Mouse (Mus musculus) embryonic facial prominence, embryonic 15.5 days (tissue): Measurements from ENCODE around the gene Pts. TPM values are rescaled to one million over a fixed set of nuclear protein-coding genes. Genes with fewer than 3 reads are reported as not detected.

Experiments used
- ATAC-seq: fragments of 200-750 bp; cut with Nextera tagmentation; 2 replicates; pipeline ENCODE4 v1.8.0; 2017; ENCODE audit warnings: low read depth, moderate TSS enrichment; ENCODE audit not compliant: insufficient number of reproducible peaks, low FRiP score, low TSS enrichment
- H3K27ac ChIP-seq: fragments of 300-500 bp; sonication (generic); replicated peaks from 2 replicates; pipeline ENCODE4 v1.5.1; 2015; ENCODE audit warnings: mild to moderate bottlenecking, inconsistent platforms
- H3K27me3 ChIP-seq: fragments of 300-500 bp; sonication (generic); 2 replicates; pipeline ENCODE4 v1.6.1; 2015; ENCODE audit warnings: inconsistent platforms
- H3K36me3 ChIP-seq: fragments of 300-500 bp; sonication (generic); 2 replicates; pipeline ENCODE4 v1.6.1; 2015; ENCODE audit warnings: mild to moderate bottlenecking, inconsistent platforms
- H3K4me1 ChIP-seq: fragments of 300-500 bp; sonication (generic); 2 replicates; pipeline ENCODE4 v1.6.1; 2015; ENCODE audit warnings: inconsistent platforms
- H3K4me2 ChIP-seq: fragments of 300-500 bp; sonication (generic); replicated peaks from 2 replicates; pipeline ENCODE4 v1.6.1; 2015; ENCODE audit warnings: mild to moderate bottlenecking, inconsistent platforms
- H3K4me3 ChIP-seq: fragments of 300-500 bp; sonication (generic); replicated peaks from 2 replicates; pipeline ENCODE4 v1.5.1; 2015; ENCODE audit warnings: mild to moderate bottlenecking, inconsistent platforms
- H3K9ac ChIP-seq: fragments of 300-500 bp; sonication (generic); 2 replicates; pipeline ENCODE4 v1.6.1; 2015; ENCODE audit warnings: inconsistent platforms
- H3K9me3 ChIP-seq: fragments of 300-500 bp; sonication (generic); replicated peaks from 2 replicates; pipeline ENCODE4 v1.6.1; 2016; ENCODE audit warnings: inconsistent platforms
- WGBS: fragments of 180-500 bp; shearing (Covaris S2); methylation state at CpG from one replicate; pipeline ENCODE4 v1.1.7; 2015; 5-methylcytosine and 5-hydroxymethylcytosine counted together
- polyA plus RNA-seq: library from polyadenylated mRNA; unstranded; fragments of >200 nt; fragmentation: Nextera tagmentation; extraction: Ambion mirVana; gene quantifications from 2 replicates; pipeline ENCODE4 v1.2.1, GENCODE M21; 2015

Pts gene
- polyA plus RNA-seq, 1 experiment from 2014 or later = 75.7 TPM

DNA sequence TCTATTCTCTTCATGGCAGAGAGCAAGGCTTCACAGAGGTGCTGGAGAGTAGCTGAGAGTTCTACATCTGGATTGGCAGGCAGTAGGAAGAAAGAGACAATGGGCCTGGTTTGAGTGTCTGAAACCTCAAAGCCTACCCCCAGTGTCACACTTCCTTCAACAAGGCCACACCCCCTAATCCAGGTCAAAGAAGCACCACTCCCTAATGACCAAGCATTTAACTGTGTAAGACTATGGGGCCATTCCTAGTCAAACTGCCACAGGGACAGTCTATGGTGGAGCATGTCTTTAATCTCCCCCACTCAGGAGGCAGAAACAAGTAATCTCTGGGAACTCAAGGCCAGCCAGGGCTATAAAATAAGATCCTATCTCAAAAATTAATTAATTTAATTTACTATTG is 37.7 kb downstream of the Pts start:
- H3K9me3 ChIP-seq = no peaks in the 10 kb centered on the region
- H3K27me3 ChIP-seq = no peaks in the 10 kb centered on the region
- no peak overlapping the region for H3K9ac ChIP-seq
- H3K4me3 ChIP-seq = no peak overlapping the region
- no peak overlapping the region for H3K27ac ChIP-seq
- ATAC-seq = no peak
- peaks cover under 1% of the 10 kb centered on the region; the same call in 1 of the 2 replicates for H3K4me1 ChIP-seq
- no peak overlapping the region for H3K4me2 ChIP-seq
- H3K36me3 ChIP-seq = no peaks in the 10 kb centered on the region

DNA sequence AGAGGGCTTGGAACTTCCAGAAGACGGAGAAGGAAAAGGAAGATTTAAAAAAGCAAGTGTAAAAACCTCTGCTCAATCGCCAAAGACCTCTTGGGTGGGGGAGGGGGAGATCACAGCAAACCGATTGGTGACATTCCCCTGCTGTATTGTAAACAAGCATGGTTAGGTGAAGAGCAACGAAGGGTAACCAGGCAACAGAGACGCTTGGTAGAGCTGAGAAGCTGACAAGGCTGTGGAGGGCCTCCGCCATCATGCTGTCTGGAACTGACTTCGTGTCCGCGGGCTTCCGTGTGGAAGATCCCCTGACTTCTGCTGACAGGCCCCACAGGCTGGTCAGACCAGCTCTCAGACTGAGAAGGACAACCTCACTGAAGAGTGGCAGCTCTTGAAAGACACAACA is 43.0 kb downstream of the Pts start:
- peak overlapping the region; percentile 7; the same call in 1 of the 2 replicates for H3K4me3 ChIP-seq

DNA sequence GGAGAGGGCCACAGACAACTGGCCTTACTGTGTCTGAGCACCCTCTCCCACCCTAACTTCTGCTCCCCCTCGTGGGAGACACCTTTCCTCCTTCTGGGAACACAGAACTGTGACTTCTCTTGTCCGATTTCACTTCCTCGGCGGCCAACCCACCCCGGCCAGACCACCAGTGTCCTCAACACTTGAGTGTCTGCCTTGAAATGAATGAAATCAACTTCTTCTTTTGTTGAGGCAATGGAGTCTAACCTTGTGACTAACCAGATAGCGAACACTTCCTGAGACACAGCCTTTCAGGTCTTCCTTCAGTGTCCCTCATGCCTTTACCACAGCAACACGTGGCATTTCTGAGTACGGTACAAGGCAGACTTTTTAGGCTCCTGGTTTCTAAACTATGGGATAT is 45.8 kb downstream of the Pts start:
- H3K9ac ChIP-seq = no peak overlapping the region
- H3K4me1 ChIP-seq = peaks cover 6% of the 10 kb centered on the region
- H3K36me3 ChIP-seq = no peaks in the 10 kb centered on the region
- no peak overlapping the region for H3K27ac ChIP-seq
- no peaks in the 10 kb centered on the region for H3K9me3 ChIP-seq
- no peaks in the 10 kb centered on the region for H3K27me3 ChIP-seq
- no peak for ATAC-seq
- H3K4me3 ChIP-seq = no peak overlapping the region
- no peak overlapping the region for H3K4me2 ChIP-seq
- 85% methylated on average over 8 of the region's 8 CpGs for WGBS

More for the DNA sequence above, 43.0 kb downstream of the Pts start:
- H3K4me2 ChIP-seq = peak overlapping the region; percentile 21; the same call in 1 of the 2 replicates
- no peak overlapping the region for H3K27ac ChIP-seq
- H3K9ac ChIP-seq = no peak overlapping the region; the same call in 1 of the 2 replicates
- H3K36me3 ChIP-seq = no peaks in the 10 kb centered on the region
- ATAC-seq = no peak
- peaks cover 6% of the 10 kb centered on the region for H3K4me1 ChIP-seq
- no peaks in the 10 kb centered on the region for H3K27me3 ChIP-seq
- no peaks in the 10 kb centered on the region for H3K9me3 ChIP-seq
- WGBS = 7% methylated on average over 10 of the region's 10 CpGs

DNA sequence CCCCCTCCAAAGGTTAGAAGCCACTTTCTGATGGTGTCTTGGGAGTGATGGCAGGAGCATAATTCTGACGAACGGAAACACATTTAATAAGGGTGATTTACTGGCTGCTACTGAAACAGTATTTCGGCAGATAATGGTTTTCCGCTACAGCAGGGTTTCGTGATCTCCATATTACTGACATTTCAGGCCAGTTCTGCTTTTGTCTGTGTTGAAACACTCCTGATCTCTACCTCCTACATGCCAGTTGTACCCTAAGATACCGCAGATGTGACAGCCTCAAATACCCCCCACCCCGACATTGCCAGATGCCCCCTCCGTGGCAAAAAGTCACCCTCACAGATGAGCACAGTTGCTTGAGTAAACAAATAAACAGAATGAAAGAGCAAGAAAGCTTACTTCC is 49.0 kb downstream of the Pts start:
- no peaks in the 10 kb centered on the region for H3K36me3 ChIP-seq
- no peak overlapping the region for H3K4me2 ChIP-seq
- H3K9me3 ChIP-seq = no peaks in the 10 kb centered on the region
- no peak for ATAC-seq
- H3K27ac ChIP-seq = no peak overlapping the region
- H3K27me3 ChIP-seq = no peaks in the 10 kb centered on the region
- 40% methylated on average over 8 of the region's 8 CpGs for WGBS
- H3K4me1 ChIP-seq = no peaks in the 10 kb centered on the region
- H3K9ac ChIP-seq = no peak overlapping the region
- no peak overlapping the region for H3K4me3 ChIP-seq

DNA sequence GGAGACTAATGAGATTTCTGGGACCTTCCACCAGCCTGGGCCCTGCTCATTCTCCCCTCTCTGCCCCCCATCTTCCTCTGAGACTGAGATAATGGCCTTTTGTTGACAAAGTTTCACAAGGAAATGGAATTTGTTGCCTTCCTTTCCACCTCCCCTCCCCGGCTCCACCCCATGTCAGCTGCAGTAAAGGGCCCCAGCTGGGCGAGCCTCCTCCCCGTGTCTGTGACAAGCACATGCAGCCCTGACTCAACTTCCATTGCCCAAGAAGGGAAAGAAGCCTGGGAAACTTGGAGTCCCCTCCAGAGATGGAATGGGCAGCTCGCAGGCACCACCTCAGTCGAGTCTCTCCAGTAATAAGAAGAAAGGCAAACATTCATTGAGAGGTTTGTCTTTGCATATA is 49.7 kb downstream of the Pts start:
- Histone ChIP-seq H3K9me3 (no peaks in the 10 kb centered on the region), H3K36me3 (no peaks in the 10 kb centered on the region), H3K4me1 (no peaks in the 10 kb centered on the region), H3K9ac (no peak overlapping the region), H3K4me2 (no peak overlapping the region), H3K27me3 (no peaks in the 10 kb centered on the region), H3K27ac (no peak overlapping the region), H3K4me3 (no peak overlapping the region)
- WGBS = 20% methylated on average over 5 of the region's 5 CpGs
- ATAC-seq = no peak

DNA sequence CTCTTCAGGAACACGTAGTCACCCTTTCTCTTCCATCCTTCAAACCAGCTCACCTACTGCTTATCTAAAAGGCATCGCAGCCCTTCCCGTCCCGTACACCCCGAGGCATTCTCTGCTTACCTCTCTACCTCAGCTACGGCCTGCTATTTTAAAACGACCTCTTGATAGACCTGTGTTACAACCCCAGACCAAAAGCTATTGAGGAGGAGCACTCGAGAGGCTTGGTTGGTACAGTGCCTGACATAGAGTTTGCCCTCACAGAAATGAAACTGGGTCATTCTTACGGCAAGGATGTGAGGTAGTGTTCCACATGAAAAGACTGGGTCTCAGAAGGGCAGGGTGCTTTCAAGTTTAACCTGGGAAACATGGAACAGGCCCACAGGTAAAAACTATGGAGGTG is 51.3 kb downstream of the Pts start:
- Histone ChIP-seq H3K4me1 (no peaks in the 10 kb centered on the region), H3K27ac (no peak overlapping the region), H3K9me3 (no peaks in the 10 kb centered on the region), H3K4me3 (no peak overlapping the region), H3K9ac (no peak overlapping the region), H3K36me3 (no peaks in the 10 kb centered on the region), H3K4me2 (no peak overlapping the region), H3K27me3 (no peaks in the 10 kb centered on the region)
- ATAC-seq = no peak
- 70% methylated on average over 9 of the region's 9 CpGs for WGBS

DNA sequence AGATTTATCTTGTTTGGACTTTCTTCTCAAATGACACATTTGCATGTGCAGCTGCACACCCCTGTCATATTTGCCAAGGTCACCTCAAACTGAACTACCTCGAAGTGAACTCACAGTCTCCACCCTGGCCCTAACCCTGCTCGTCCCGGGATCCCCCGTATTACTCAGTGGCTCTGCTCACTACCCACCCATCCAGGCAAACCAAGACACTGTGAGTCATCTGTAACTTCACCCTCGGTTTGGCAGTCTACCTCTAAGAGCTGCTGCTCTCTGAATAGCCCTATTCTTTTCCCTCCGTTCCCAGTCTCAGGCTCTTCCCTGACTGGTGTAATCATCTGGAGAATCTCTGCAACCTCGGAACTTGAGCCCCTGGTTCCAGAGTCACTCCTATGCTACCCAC is 51.9 kb downstream of the Pts start:
- no peaks in the 10 kb centered on the region for H3K9me3 ChIP-seq
- no peaks in the 10 kb centered on the region for H3K27me3 ChIP-seq
- no peaks in the 10 kb centered on the region for H3K36me3 ChIP-seq
- no peak for ATAC-seq
- 35% methylated on average over 7 of the region's 7 CpGs for WGBS
- no peak overlapping the region for H3K9ac ChIP-seq
- H3K4me3 ChIP-seq = no peak overlapping the region
- H3K4me2 ChIP-seq = no peak overlapping the region
- no peaks in the 10 kb centered on the region for H3K4me1 ChIP-seq
- H3K27ac ChIP-seq = no peak overlapping the region

DNA sequence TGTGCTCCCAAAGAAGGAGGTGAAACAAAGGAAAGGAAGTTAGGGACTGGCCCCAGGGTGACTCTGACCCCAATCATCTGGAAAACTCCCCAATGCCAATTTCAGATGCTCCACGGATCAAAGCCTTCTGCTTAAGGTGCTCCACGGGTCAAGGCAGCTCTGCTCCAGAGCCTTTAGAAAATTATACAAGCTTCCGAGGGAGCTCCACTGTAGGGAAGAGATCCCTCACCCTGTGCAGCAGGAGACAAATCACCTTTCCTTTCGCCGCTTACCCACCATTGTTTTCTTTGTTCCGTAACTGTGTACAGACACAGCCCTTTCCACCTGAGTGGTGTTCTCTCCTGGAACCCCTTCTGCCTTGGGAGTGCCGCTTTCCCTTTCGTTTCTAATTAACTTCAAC is 52.8 kb downstream of the Pts start:
- Histone ChIP-seq H3K4me3 (no peak overlapping the region), H3K27me3 (no peaks in the 10 kb centered on the region), H3K36me3 (no peaks in the 10 kb centered on the region), H3K4me1 (no peaks in the 10 kb centered on the region), H3K27ac (no peak overlapping the region), H3K9me3 (no peaks in the 10 kb centered on the region), H3K4me2 (no peak overlapping the region), H3K9ac (no peak overlapping the region)
- 62% methylated on average over 8 of the region's 8 CpGs for WGBS
- no peak for ATAC-seq

DNA sequence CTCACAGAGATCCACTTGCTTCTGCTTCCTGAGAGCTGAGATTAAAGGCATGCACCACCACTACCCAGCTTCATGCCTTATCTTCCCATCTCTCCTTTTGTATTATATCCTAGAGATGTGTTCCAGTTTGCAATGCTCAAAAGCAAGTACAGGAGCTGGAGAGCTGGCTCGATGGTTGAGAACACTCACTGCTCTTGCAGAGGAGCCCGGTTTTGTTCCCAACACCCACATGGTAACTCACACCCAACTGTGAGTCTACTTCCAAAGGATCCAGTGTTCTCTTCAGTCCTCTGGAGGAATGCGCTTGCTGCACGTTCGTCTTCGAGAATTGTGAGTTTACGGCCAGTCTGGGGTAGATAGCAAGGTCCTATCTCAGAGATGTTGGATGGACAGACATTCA is 53.2 kb downstream of the Pts start:
- H3K9ac ChIP-seq = no peak overlapping the region
- no peak for ATAC-seq
- WGBS = 82% methylated on average over 7 of the region's 7 CpGs
- H3K4me3 ChIP-seq = no peak overlapping the region
- no peak overlapping the region for H3K4me2 ChIP-seq
- no peaks in the 10 kb centered on the region for H3K9me3 ChIP-seq
- H3K36me3 ChIP-seq = no peaks in the 10 kb centered on the region
- no peaks in the 10 kb centered on the region for H3K4me1 ChIP-seq
- H3K27ac ChIP-seq = no peak overlapping the region
- no peaks in the 10 kb centered on the region for H3K27me3 ChIP-seq

Other genes starting within 250 kb of the Pts start
- 306 and 531 TPM in 2 replicates for gene Rpl10-ps3, start 183.8 kb downstream of the Pts start, polyA plus RNA-seq
- gene Plet1, start 34.2 kb downstream of the Pts start, polyA plus RNA-seq = 11.7 and 15.6 TPM in 2 replicates
- gene Il18, start 26.1 kb upstream of the Pts start, polyA plus RNA-seq = 6.5 and 7.9 TPM in 2 replicates
- 0.08 and 0.52 TPM in 2 replicates for gene Bco2, start 26.5 kb upstream of the Pts start, polyA plus RNA-seq
- gene Tex12, start 32.6 kb upstream of the Pts start, polyA plus RNA-seq = not detected in 2 replicates
- gene Sdhd, start 75.1 kb upstream of the Pts start, polyA plus RNA-seq = 249 TPM in 2 replicates
- gene Timm8b, start 75.2 kb upstream of the Pts start, polyA plus RNA-seq = 208 and 217 TPM in 2 replicates
- gene Pih1d2, start 88.6 kb upstream of the Pts start, polyA plus RNA-seq = 8.8 and 12.8 TPM in 2 replicates
- gene Nkapd1, start 88.7 kb upstream of the Pts start, polyA plus RNA-seq = 23.1 and 25.2 TPM in 2 replicates
- gene Dlat, start 131.1 kb upstream of the Pts start, polyA plus RNA-seq = 50.1 and 51.3 TPM in 2 replicates
- gene Dixdc1, start 210.8 kb upstream of the Pts start, polyA plus RNA-seq = 13.7 and 17.2 TPM in 2 replicates
- gene 2310030G06Rik, start 217.8 kb upstream of the Pts start, polyA plus RNA-seq = 9.5 TPM in 2 replicates
- 139 and 178 TPM in 2 replicates for gene Cryab, start 222.6 kb upstream of the Pts start, polyA plus RNA-seq
- gene Hspb2, start 223.6 kb upstream of the Pts start, polyA plus RNA-seq = 61.2 and 79.5 TPM in 2 replicates
- 10.8 and 11.3 TPM in 2 replicates for gene Fdxacb1, start 239.5 kb upstream of the Pts start, polyA plus RNA-seq
- gene Alg9, start 246.3 kb upstream of the Pts start, polyA plus RNA-seq = 33.9 and 35.2 TPM in 2 replicates
- gene 1110032A03Rik, start 246.8 kb upstream of the Pts start, polyA plus RNA-seq = 39.9 and 51.9 TPM in 2 replicates